Mouse (Mus musculus) lung, adult 2 months (tissue): Measurements from ENCODE around the gene Lars2.

Experiments
- CTCF ChIP-seq: fragments of 200-500 bp; IDR thresholded peaks from 2 replicates; pipeline ENCODE4 v1.5.1; 2011; ENCODE audit warnings: mild to moderate bottlenecking, low read length, control low read depth; ENCODE audit not compliant: insufficient read depth
- POLR2A ChIP-seq: fragments of 200-500 bp; IDR thresholded peaks from 2 replicates; pipeline ENCODE4 v1.6.1; 2011; ENCODE audit warnings: low read depth, mild to moderate bottlenecking, control low read depth, low read length, borderline replicate concordance; ENCODE audit errors: extremely low read depth

DNA sequence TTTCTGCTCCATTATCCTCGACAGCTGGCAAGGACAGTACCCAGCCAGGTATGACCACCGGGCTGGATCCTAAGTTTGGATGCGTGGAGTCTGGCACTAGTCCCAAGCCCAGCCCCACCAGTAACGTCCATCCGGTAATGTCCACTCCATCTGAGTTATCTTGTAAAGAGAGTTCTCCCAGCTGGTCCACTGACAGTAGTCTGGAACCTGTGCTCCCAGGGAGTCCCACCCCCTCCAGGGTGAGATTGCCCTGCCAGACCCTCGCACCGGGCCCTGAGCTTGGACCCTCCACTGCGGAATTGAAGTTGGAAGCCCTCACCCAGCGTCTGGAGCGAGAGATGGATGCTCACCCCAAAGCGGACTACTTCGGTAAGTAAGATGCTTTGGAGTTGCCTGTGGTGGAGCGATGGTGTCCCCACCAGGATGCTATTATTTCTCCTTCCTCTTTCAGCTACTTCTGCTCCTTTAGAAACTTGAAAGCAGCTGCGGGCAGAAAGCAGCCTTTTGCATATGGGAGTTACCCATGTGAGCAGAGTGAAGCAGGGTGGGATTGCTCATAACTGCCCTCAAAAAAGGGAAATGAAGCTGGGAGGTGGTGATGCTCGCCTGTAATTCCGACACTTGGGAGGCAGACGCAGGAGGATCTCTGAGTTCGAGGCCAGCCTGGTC lies 113.7 kb downstream of the Lars2 start:
- TF ChIP-seq CTCF = no peak
- no peak for TF ChIP-seq POLR2A
